Mouse (Mus musculus) v-Abl transformed pro-B cells (cell line): ENCODE data around the gene Galnt16.

Source experiments
- in situ Hi-C, 2 experiments: fragments of 400-800 bp; cut with MboI; formaldehyde crosslinking; loops; one replicate each; pipeline ENCODE4 v1.15.1; 2025; ENCODE audit not compliant: unreplicated experiment in 2 of 2

The Galnt16 gene

DNA sequence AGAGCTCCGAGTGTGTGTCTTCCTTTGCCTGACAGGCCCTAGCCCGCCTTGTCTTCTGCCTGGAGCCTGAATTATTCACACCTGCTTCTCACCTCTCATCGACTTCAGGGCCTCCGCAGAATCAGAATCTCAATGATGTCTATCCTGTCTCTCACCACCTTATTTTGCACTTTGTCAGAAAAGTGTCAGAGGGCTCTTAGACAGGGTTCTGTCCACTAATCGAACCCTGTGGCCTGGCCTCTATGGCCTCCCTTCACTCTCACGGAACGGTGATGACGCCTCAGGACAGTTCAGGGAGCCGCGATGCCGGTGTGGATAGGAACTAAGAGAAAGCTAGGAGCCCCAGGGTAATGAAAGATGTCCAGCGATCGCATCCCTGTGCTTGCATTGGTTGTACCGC is at the start of gene Galnt16:
Gene Galnt16, plus strand, starts transcription at position 301 of the 400 bp plus-strand sequence.
- in situ Hi-C loops = no loop called here

DNA sequence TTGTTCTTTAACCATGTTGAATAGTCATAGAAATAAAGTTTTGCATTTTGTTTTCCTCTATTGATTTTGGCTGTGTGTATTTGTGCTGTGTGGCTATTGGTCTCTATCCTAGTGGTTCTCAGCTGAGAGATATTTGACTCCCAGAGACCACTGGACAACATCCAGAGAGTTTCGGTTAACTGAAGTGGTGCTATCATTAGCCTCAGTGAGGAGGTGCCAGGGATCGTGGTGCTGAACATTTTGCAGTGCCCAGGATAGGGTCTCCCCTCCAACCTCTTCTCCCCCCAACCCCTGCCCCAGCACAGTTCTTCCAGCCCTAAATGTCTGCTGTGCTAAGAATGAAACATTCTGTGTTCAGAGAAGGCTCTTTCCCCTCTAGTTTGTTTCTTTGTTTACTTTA is 47.9 kb upstream of the Galnt16 start:
- in situ Hi-C loops = no loop called here

DNA sequence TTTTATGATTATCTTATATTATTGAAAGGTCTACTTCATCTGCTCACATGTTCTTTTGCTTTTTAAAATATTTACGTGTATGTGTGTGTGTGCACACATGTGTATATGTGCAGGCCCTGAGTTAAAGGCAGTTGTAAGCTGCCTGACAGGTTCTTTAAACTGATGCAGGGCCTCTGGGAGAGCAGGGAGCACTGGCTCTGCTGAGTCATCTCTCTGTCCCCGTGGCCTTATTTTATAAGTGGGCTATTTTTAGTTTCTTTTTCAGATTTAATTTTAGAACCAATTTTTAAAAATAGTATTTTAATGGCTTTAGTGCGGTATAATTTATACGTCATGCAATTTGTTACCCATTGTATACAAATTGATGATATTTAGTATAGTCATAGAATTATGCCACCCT is 46.2 kb upstream of the Galnt16 start:
- in situ Hi-C loops = no loop called here

DNA sequence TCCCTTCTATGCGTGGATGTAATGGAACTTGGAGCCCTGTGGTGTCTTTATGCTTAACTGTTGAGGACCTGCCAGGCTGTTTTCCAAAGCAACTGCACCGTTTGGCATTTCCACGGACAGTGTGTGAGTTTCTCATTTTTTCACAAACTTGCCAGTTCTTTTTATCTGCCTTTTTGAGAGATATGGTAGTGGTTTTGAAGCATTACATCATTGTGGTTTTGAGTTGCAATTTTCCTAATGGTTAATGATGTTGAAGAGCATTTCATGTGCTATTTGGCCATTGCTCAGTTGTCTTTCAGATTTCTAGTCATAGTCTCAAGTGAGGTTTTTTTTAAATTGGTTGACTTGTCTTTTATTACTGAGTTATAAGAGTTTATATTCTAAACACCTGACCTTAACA is 44.3 kb upstream of the Galnt16 start:
- in situ Hi-C loops = no loop called here

DNA sequence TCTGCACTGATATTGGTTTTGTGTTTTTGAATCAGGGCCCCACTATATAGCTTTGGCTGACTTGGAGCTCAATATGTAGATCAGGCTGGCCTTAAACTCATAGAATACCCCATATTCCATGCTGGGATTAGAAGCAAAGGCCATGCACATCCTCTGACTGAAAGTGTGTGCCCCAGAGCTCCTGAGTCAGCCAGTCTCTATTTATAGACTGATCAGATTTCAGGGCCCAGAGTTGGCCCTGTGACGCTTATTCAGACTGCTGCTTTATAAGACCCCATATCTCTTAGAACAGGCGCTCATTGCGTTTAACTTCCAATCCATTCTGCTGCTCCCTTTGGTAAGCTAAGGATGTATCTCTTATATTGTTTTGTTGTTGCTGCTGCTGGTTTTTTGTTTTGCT is 38.1 kb upstream of the Galnt16 start:
- in situ Hi-C loops = no loop called here

DNA sequence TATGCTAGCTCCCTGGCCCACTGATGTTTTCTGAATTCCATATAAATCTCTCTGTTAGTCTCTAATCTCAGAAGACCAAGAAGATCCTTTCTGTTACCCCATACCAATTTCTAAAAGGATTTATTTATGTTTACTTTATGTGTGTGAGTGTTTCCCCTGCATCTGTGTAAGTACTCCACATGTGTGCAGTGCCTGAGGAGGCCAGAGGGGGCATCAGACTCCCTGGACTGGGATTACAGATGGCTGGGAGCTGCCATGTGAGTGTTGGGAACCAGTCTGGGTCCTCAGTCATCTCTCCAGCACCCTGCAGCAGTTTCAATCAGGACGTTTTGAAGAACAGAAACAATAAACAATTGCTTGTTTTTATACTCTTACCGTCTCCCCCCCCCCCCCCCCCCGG is 34.7 kb upstream of the Galnt16 start:
- in situ Hi-C loops = no loop called here

DNA sequence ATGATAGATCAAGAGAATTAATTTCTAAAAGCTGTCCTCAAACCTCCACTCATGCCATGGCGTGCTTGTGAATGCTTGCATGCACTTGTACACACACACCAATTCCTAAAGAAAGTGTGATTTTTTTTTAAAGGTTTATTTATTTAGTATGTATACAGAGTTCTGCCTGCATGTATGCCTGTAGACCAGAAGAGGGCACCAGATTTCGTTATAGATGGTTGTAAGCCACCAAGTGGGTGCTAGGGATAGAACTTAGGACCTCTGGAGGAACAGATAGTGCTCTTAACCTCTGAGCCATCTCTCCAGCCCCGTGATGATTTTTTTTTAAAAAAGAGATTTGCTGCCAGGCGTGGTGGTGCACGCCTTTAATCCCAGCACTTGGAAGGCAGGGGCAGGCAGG is 24.8 kb upstream of the Galnt16 start:
- in situ Hi-C loops = no loop called here

DNA sequence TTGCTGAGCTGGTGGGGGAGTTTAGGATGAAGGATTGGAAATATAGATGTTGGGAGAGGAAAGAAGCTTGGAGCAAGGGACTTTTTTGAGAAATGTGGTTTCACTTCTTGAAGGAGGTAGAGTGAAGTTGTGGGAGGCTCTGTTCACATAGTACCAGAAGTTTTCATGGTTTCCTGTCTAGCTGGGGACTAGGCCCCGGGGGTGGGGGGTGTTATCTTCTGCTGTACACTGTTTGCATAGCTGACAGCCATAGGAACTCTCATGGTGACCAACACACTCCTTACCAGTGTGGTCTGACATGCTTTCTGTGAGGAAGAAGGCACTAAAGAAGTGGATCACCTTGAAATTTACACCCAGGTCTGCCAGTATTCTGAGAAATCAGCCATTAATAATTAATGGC is 22.4 kb upstream of the Galnt16 start:
- in situ Hi-C loops = no loop called here

DNA sequence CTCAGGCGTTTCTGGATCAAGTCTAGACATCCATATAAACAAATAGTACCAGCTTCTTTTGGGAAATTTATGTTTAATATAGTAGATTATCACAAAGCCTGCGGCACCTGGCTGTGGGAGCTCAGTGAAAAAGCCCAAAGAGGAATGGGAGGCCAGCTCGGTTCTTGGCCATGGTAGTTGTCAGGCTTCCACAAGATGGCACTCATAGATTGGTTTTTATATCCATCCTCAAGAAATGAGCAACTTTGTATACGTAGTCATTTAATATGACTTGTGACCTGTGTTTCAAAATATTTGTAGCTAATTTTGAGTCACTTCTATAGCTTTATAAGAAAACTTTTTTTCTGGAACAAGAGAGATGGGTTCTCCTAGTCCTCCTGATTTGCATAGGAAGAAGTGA is 19.7 kb upstream of the Galnt16 start:
- in situ Hi-C loops = no loop called here

DNA sequence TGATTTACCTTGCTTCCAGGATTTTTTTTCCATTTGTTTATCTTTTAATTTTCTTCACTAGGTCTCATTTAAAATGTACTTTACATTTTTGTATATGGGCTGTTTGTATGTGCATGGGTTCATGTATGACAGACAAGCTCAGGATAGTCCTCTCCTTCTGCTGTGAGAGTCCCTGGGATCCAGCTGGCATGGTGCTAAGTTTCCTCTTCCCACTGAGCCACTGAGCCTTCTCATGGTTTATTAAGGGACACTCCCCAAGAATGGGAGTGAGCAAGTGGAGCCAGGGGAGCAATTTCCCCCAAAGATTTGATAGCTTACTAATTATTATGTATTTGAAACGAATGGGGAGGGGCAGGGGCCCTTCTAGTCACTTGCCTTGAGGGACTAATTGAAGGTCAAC is 17.6 kb upstream of the Galnt16 start:
- in situ Hi-C loops = no loop called here

DNA sequence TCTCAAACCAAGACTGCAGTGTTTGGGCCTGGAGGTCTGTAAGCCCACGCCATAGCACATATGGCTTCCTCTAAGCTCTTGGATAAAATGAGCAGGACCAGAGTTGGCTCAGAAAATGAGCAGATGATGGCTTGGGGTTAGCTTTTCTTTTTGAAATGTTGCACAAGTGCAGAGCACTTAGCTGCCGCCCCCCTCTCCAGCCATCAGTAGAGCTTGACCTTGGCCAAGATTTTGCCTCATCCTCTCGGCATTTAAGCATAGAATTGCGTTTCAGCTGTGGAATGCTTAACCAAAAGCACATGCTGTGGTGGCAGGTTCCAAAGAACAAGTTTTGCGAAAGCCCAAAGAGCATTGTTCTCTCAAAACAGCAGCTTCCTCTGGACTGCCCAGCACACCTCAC is 13.4 kb upstream of the Galnt16 start:
- in situ Hi-C loops = no loop called here

DNA sequence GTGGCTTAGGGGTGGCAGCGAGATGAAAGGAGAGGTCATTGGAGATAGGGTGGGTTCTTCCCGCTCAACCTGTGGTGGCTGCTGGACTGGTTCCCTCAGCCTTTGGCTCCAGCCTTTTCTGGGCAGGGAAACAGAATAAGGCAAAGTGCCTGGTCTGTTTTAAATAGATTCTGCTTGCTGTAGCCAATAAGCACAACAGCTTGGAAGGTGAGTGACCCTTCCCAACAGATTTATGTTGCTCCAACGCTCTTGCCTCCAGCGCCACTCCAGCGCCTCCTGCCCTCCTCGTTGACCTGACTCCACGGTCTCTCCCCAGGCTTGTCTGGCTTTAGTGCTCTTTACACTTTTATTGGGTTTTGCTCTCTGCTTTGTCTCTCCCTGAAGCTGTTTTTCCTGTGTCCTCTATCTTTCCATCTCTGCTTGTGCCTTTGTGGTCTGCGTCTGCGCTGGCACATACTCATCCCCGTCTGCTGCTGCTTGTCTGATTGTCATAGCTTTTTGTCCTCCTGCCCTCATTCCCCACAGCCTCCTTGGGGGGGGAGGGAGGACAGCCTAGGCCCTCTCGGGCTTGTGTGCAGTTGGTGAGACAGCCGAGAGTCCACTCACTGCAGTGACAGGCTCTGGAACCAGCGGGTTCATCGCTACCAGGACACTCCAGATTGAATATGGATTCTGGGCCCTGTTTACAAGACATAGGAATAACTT is 10.9 kb upstream of the Galnt16 start:
- in situ Hi-C loops = no loop called here

DNA sequence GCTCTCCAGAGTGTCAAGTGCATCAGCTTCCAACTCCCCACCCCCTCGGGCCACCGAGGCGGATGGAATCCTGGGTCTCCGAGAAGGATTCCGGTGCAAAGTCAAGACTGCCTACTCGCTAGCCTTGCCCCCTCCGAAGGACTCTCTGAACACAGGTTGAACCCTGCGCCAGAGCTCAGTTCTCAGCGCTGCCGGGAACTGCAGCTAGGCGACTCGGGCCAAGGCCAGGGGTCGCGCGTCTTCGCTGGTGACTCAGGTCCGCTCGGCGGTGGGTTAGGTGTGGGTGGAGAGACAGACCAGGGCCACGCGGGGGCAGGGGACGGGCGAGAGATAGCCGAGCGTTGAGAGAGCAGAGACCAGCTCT is 298 bp downstream of the Galnt16 start:
- in situ Hi-C loops = no loop called here

DNA sequence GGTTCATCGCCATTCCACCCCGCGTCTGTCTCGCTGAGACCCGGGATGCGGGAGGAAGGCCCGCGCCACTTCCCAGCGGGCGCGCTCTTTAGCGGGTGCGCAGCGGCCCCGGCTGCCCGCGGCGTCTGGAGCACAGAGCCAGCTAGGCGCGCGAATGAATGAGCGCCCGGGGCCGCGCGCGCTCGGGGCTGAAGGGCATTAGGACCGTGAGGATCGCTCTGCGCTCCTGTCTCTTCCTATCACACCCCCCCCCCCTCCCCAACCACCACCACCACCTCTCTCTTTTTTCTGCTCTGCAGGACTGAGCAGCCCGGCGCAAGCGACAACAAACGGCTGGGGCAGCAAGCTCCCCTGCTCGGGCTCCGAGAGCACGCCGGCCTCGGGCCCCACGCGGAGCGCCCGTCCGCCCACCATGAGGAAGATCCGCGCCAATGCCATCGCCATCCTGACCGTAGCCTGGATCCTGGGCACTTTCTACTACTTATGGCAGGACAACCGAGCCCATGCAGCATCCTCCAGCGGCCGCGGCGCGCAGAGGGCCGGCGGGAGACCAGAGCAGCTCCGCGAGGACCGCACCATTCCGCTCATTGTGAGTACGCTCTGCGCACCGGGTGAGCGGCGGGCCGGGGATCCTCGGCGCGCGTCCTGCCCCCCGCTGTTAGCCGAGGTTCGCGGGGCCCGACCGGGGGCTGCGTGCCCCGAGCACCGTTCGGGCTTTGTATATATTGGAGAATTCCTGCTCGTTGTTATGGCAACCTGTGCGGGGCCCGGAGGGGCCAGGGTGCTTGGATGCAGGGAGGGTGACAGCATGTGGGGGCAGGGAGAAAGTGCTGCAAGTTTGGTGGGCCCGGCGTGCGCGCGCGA is 912 bp downstream of the Galnt16 start:
- in situ Hi-C loops = no loop called here

DNA sequence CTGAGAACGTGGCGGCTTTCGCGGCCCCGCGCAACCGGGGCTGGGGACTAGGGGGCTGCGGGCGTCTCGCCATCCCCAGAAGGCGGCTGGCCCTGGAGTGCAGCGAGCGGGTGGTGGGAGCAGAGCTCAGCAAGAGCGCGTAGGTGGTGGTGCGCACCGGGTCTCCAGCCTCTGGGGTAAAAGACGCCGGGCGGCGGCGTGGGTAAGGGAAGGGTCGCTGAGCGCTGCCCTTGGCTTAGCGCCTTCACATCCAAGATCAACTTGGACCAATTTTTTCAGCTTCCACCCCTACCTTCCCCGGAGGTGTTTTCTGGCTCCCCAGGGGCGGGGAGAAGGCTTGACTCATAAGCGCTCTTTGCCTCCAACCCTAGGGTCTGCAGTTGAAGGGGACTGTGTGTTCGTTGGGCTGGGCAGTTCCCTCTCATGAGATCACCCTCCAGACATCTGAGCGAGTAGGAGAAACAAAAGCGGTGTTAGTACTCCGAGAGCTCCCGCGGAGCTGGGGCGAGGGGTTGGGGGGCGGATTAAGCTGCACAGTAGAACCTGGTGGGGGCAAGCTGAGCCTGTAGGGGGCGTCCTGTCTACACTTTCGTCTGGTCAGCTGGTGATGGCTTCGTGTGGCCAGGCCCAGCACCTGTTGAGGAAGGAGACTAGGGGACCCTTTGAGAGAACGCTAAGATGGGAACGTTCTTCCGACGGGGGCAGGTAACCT is 1.7 kb downstream of the Galnt16 start:
- in situ Hi-C loops = no loop called here

DNA sequence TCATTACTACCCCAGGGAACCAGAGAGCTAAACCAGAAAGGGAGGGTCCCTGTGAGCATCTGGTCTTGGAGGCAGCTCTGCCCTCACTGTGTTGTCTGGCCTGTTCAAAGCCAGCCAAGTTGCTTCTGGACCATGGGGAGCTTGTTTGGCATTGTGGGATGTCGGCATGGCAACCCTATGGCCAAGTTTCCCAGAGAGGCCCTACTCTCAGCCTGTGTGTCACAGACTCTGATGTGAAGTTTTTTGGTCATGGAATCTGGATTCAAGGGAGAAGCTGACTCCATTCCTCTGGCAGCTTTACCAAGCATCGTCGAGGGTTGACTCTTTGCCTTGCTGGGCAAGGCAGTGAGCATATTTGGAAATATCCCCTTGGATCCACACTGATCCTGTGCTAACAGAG is 3.9 kb downstream of the Galnt16 start:
- in situ Hi-C loops = no loop called here

DNA sequence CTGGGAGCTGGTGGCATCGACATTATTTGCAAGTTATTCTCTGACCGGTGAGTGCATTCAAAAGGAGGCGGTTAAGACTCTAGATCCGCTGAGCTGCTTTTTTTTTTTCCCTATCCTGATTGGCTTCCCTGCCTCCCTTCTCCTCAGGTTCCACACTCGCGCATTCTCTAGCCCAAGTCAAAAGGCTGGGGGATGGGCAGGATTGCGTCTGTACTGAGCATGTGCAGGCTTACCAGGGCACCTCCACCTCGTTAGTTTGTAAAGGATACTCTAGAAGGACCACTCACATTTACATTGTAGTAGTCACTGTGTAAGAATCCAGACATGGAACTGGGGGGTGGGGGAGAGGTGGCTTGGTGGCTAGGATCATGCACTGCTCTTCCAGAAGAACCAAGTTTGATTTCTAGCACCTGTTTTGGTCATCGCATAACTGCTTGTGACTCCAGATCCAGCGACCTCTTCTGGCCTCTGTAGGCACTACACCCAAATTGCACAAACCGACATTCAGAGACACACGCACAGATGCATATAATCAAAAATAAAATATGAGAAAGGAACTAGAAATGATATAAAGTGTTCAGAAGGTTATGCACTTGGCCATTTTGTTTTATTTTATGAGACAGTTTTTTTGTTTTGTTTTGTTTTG is 6.3 kb downstream of the Galnt16 start:
- in situ Hi-C loops = no loop called here

DNA sequence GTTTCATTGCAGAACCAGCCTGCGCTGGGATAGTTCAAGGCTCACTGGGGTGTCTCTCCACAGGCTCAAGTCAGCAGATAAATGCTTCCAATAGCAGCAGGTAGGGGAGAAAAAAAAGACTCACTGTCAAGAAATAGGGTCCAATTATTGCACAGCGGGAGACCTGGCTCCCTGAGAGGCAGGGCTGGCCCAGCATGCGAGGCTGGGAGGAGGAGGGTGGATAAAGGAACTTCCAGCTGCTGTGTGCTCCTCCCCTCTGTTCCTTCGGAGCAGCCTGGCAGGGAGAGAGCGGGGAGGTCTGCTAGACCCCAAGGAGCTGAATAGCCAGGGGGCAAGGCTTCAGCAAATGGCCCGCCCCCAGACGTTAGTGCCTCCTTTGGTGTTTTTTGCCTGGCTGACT is 7.4 kb downstream of the Galnt16 start:
- in situ Hi-C loops = no loop called here

DNA sequence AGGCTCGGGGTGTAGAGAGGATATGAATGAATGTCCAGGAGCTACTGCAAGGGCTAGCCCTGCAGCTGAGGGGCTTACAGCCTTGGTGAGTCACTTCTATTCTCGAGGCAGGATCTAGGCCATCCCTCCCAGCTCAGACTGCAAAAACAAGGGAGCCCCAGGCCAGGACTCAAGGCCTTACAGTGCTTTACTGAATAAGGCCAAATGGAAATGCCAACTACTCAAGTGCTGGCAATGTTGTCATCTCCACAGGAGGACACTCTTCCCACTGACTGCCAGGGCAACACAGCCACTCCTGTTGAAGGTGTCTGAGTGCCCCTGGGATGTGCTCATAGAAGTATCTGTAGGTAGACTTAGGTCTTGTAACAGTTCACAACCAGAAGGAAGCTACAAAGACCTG is 8.4 kb downstream of the Galnt16 start:
- in situ Hi-C loops = no loop called here

DNA sequence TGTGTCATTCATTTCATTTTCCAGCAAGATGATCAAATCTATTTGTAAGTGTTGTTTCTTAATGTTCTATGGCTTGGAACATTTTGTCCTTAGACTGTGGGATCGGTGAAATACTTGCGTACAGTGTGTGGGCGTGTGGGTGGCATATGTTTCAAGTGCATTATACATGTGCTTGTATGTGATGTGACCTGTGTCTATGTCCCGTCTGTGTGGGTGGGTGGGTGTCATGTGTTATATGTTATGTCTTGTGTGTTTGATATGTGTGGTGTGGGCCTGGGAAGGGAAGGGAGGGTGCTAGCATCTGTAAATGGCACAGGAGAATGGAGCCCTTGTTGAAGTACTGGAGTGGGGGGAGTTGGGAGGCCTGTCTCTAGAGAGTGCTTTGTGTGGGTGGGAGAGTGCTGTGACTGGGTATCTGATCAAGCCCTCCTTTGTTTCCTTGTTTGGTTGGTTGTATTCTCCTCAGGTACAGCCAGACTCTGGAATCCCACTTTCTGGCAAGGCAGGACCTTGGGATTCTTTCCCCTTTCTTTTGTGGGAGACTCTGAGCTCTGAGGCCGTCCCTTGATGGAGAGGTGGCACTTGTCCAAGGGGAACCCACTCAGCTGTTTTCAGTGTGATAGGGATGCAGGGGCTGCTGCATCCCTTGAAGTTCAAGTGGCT is 9.8 kb downstream of the Galnt16 start:
- in situ Hi-C loops = no loop called here

DNA sequence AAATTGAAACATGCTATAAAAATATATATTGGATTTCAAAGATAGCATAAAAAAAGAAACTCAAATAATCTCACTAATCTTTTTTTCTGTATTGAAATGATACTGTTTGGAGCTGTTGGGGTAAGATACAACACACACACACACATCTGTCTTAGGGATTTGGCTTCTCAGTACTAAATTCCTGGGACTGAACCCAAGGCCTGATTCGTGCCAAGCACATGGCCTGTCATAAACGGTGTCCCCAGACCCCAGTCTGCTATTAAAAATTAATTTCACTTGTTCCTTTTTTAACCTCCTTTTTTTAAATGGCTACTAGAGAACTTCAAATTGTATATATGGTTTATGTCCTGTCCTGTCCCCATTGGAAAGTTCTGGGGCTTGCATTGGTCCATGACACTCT is 12.0 kb downstream of the Galnt16 start:
- in situ Hi-C loops = no loop called here
